Mouse (Mus musculus): Measurements from ENCODE around the gene Svep1.

Gene Svep1

DNA sequence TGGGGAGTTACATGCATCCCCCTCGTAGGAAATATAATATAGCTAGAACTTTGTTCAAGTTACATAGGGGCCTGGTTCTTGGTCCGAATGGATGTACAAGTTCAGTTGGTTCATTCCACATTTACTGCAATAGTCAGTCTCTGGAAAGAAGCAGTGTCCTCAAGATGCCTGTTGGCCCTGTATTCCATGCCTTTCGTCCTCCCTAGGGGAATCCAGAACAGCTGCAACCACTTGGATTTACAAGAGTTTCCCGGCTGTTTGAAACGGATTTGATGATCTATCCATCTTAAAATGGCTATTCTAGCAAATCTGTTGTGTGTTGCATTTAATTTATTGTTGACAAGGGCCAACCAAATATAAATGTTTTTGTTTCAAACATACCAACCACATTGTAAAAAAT, 36.2 kb downstream of the Svep1 start:
- no peak for DNase-seq (ENCODE audit: low read depth)

- no peak for DNase-seq (ENCODE audit: low read depth)
Measured at GRCm38 (mm10) chr4:58169918-58170317, 36.7 kb downstream of the Svep1 start.

GRCm38 (mm10) chr4:58168366-58168765, 38.3 kb downstream of the Svep1 start:
- no peak for DNase-seq (ENCODE audit: low read depth)

- no peak for DNase-seq (ENCODE audit: low read depth)
Measured at GRCm38 (mm10) chr4:58165711-58166110, 40.9 kb downstream of the Svep1 start.

GRCm38 (mm10) chr4:58161901-58162300, 44.8 kb downstream of the Svep1 start:
- DNase-seq (ENCODE audit: low read depth): no peak

DNA sequence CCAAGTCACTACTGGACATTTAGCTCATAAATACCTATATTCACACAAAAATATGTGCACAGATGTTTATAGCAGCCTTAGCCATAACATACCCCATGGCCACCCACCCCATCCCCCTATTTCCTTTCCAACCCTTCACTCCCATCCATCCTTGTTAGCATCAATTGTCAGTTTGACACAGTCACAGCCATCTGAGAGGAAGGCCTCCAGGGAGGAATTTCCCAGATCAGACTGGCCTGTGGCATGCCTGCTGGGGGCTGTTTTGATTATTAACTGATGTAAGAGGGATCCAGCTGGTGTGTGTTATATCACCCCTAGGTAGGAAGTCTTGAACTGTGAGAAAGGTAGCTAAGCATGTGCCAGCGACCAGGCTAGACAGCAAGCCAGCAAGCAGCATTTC, 47.1 kb downstream of the Svep1 start:
- no peak for DNase-seq (ENCODE audit: low read depth)

GRCm38 (mm10) chr4:58150301-58150700, 56.4 kb downstream of the Svep1 start:
- DNase-seq (ENCODE audit: low read depth): no peak

DNA sequence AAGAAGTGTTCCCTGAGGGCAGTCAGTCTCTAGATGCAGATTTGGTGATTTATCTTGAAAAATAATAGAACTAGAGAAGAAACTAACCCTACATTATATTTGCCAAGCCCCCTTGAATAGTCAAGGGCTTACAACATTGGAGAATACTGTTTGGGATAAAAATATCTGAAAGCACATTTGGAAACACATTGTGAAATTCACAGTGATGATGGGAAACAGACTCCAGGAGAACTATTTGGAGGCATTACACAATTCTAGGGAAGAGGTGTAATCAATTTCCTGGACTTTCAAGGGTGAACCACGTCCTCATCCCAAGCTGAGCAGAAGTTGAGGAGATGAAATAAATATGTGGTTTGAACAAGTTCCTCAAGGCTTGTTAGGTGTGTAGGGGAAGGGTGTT, 57.5 kb downstream of the Svep1 start:
- DNase-seq (ENCODE audit: low read depth): no peak

DNA sequence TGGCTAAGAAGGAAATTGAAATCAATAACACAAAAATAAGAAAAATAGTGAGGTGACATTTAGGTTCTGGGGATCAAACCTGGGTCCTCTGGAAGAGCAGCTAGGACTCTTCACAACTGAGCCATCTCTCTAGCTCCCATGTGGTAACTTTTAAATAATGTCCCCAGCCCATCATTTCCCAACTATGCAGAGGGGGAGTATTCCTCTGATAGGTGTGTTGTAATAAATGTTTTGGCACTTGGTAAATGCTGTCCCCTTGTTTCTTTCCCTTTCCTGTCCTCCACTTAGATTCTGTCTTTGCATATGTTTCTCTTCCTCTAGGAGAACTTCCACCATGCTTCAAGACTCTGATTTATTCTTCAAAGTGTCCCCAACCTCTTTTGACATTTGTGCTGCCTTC, 58.1 kb downstream of the Svep1 start:
- no peak for DNase-seq (ENCODE audit: low read depth)

- DNase-seq (ENCODE audit: low read depth): no peak
Measured at GRCm38 (mm10) chr4:58146676-58147075, 60.0 kb downstream of the Svep1 start.

DNA sequence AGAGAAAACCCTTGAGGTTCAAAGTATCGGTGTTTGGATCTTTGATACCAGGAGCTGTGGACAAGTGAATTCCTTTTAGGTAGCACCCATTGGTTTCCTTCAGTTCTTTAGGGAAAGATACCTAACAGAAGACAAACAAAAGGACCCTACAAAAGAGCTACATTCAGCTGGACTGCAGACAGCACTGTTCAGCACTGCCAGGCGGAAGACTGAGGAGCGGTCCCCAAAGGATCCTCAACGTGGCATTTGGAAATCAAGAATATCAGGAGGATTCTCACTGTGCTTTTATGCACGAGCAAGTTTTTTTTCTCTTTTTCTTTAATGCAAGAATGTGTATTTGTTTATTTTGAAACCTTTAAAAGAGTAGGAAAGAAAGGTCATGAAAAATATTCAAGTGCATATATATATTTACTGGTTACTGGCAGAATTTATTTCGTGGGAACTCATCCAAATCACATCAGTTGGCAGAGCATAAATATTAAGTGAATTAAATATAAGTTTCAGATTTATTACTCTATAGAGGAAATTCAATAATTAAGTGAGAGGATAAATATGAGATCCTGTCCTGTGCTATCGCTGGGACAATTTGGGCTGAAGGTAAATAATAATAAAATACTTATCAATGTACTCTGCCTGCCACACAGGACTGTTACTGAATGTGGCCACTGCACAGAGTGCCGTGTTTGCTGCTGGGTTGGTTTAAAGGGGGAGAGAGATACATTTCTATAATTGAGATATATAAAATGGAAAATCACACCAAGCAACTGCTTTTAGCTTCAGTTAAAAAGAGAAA, 66.7 kb downstream of the Svep1 start:
- DNase-seq (ENCODE audit: low read depth): no peak

DNA sequence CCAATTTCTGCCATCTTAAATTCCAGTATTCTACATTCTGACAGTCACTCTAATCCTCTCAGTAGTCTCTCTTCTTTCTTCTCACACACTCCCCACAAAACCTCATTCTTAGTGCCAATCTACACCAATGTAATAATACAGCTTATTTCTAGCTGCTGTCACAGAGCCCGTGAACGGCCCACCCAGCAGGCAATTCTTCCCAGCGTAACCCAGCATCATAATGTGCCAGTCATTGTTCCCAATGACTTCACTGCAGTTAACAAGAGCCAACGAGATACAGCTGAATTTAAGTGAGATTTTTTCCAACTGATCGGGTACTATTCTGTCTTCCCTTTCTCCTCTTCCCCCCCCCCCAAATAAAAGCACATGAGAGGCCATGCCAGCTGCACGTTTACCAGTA, 67.4 kb downstream of the Svep1 start:
- DNase-seq (ENCODE audit: low read depth): no peak

DNA sequence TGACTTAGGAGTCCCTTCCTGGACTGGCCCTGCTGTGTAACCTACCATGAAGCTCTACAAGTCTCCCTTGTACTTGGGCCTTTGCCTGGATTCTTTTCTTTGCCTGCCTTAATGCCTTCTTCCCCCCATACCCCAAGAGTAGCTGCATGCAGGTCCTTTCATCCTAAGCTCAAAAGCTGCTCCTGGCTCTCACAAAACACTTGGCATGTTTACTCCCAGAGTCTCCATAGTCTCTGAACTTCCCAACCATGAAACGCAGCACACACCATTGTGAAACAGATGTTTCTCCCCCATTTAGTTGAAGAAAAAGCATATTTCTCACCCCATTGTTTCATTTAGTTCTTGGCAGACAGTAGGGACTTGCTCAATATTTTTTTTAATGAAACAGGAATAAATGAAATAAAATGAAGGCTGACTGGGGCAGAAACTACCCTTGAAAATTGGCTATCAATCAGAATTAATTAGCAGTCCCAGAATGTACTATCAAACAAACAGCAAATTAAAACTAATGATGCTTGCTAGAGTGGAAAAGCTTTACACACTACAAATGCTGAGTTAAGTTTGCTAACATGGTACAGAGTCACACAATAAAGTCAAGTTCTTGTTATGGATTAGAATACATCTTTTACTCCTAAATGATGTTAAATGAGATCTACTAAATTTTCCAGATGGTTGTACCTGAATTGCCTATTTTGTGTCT, 72.9 kb downstream of the Svep1 start:
- DNase-seq (ENCODE audit: low read depth): no peak

DNA sequence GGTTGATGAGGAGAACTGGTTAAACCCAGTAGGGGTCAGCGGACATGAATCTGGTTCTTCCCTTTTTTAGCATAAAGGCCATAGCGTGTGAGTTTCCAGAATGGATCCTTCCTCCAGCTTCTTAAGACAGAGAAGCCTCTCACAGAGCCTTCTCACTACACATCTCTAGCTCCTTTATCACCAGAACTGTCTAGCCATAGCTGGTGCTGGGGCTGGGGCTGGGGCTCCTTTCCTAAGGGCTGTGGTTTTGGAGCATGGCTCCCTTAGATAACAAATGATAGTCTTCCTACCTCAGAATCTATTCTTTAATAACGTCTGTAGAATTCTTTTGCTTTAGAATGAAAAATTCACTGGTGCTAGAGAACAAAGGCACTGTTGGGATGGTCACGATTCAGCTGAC, 76.8 kb downstream of the Svep1 start:
- DNase-seq (ENCODE audit: low read depth): no peak

DNA sequence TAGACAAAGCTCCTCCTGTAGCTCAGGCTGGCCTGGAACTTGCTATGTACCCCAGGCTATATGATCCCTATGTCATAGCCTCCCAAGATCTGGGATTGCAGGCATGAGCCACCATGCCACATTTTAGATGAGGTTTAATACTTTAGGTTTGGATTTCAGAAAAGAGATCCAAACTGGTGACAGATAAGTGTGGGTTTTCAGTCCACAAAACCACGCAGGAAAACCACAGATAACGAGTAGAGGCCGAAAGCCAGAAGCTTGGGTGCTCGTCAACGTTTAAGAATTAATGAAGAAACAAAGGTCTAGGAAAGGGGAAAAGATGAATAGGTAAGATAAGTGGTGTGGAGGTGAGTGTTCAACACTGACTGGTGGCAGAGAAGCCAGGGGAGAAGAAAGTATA, 79.6 kb downstream of the Svep1 start:
- no peak for DNase-seq (ENCODE audit: low read depth)

DNA sequence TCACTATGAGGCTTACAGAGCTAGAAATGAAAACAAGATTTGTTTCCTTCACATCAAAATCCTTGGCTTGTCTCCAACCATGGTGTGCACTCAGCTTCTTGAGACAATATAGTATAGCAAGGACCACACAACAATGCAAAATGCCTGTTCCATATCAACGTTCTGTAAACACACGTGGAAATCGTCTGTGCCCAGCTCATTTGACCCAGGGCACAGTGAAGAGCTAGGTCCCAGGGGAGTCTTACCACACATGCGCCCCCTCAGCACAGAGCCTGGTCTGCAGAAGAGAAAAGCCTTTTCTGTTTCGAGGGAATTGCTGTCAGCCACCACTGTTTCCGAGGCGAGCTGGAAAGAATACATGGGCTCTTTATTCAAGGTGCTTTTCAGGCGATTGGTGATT, 91.2 kb downstream of the Svep1 start:
- DNase-seq (ENCODE audit: low read depth): no peak

GRCm38 (mm10) chr4:58111008-58111407, 95.7 kb downstream of the Svep1 start:
- DNase-seq (ENCODE audit: low read depth): no peak

- no peak for DNase-seq (ENCODE audit: low read depth)
Measured at GRCm38 (mm10) chr4:58109793-58110192, 96.9 kb downstream of the Svep1 start.

GRCm38 (mm10) chr4:58108364-58108763, 98.3 kb downstream of the Svep1 start:
- no peak for DNase-seq (ENCODE audit: low read depth)

GRCm38 (mm10) chr4:58097732-58098131, 108.9 kb downstream of the Svep1 start:
- DNase-seq (ENCODE audit: low read depth): no peak

DNA sequence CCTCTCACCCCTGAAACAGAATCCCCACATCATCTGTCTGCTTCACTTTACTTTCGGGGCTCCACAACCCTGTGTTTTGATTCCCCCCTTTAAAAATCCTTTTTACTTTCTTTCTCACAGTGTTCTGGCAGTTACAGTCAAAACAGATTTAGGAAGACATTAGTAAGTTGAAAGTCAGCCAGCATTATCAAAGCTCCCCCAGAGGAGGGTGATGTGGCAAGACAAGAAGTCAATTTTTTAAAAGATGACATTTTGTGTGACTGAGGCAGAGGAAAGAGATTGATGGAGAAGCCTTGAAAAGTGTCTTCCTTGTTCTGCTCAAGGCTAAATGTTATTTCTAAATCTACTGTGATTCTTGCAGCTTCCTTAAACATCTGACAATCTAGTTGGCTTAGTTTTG, 119.9 kb downstream of the Svep1 start:
- DNase-seq (ENCODE audit: low read depth): no peak

DNA sequence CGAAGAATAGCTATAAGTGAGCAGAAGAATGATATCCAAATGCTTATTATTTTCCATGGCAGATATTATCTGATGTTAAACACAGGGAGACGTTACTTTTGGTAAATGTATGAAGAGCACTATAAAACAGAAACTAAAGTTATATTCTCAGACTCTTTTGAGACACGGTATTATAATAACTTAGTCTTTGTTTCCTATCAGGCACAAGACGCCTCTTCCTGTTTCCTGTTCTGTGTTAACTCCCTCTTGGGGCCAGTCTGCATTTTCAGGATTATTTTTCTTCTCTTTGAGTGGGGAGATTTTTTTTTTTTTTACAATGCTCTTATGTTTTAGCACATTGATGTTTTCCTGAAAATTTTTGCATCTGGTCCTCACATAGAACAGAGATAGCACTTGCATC, 120.5 kb downstream of the Svep1 start:
- DNase-seq (ENCODE audit: low read depth): no peak

DNA sequence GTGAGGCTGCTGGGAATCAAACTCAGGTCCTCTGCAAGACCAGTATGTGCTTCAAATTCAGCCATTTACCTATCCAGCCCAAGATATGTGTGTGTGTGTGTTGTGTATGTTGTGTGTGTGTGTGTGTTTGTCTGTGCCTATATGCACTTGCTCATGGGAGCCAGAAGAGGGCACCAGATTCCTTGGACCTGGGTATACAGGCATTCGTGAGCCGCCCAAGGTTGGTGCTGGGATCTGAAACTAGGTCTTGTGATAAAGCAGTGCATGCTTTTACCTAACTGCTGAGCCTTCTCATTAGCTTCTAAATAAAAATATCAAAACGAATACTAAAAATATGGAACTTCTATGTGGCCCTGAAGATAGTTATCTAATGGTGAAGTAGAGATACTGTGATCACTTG, 121.3 kb downstream of the Svep1 start:
- DNase-seq (ENCODE audit: low read depth): no peak

DNA sequence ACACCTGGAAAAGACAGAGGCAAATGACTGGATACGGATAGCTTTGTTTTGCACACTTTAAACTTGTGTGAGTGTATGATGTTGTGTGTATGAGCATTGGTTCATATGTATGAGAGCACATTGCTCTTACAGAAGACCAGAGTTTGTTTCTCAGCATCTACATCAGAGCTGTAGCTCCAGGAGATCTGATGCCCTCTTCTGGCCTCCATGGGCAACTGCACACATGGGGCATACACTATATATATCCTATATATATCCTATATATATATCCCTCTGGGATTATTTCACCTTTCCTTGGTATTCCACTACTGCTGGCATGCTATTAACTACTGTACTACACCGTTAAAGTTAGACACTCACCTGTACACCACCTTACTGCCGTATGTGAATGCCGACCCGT, 122.5 kb downstream of the Svep1 start:
- DNase-seq (ENCODE audit: low read depth): no peak
